11 mouse cellular contexts compared by ENCODE assay signal in genomic region chr19:44746541-44747024, GRCm38 (mm10). TPM values are rescaled to one million over a fixed set of nuclear protein-coding genes. Genes with fewer than 3 reads are reported as not detected.
DNase-seq lines count a peak whose midpoint lies in the region; ATAC-seq and TF ChIP-seq lines count a peak whose summit lies in the region.
"Had no signal": no experiment of that assay in that cellular context is flagged by ENCODE, and none has a peak within 500 bp of the region (broad histone marks: within the 10 kb centered on the region; RNA-seq: fewer than 3 reads in every experiment).

No protein-coding gene starts in this region.

- H3K4me1 ChIP-seq in stomach, embryonic 14.5 days (ENCODE audit: control insufficient read depth, insufficient read depth, low read length): peaks cover 6% of the 10 kb centered on the region; the same call in 1 of the 2 replicates
- no peaks in the 10 kb centered on the region for H3K4me1 ChIP-seq in stomach, postnatal 0 days (replicated peaks; ENCODE audit: control insufficient read depth, insufficient read depth)
- H3K4me1 ChIP-seq in neural tube, embryonic 15.5 days: peaks cover 25% of the 10 kb centered on the region

- H3K36me3 ChIP-seq in stomach, embryonic 14.5 days (ENCODE audit: control insufficient read depth, insufficient read depth, low read length): no peaks in the 10 kb centered on the region
- no peaks in the 10 kb centered on the region for H3K36me3 ChIP-seq in stomach, postnatal 0 days (ENCODE audit: control insufficient read depth, insufficient read depth, low read length)
- H3K36me3 ChIP-seq in neural tube, embryonic 15.5 days: no peaks in the 10 kb centered on the region

- TF ChIP-seq CTCF in stomach, postnatal 0 days (IDR thresholded peaks at IDR 0.05; ENCODE audit: low read depth): no peak

- H3K4me2 ChIP-seq in stomach, embryonic 14.5 days (replicated peaks; ENCODE audit: low read depth, low read length): no peak overlapping the region
- no peak overlapping the region for H3K4me2 ChIP-seq in stomach, postnatal 0 days (replicated peaks; ENCODE audit: low read depth)
- H3K4me2 ChIP-seq in neural tube, embryonic 15.5 days: peak overlapping the region; percentile 52

- no peak for ATAC-seq in stomach, embryonic 14.5 days (ENCODE audit: insufficient number of reproducible peaks, insufficient read depth, low FRiP score, low read depth)
- ATAC-seq in stomach, postnatal 0 days (ENCODE audit: low FRiP score, low TSS enrichment): no peak
- peak; percentile 39; the same call in 1 of the 2 replicates for ATAC-seq in neural tube, embryonic 15.5 days (ENCODE audit: low FRiP score)
- ATAC-seq in monocyte, adult 5-6 weeks (replicated peaks; ENCODE audit: insufficient number of reproducible peaks, low FRiP score, low TSS enrichment, poor library complexity, severe bottlenecking): no peak

- peak overlapping the region; percentile 5; the same call in 1 of the 2 replicates for H3K4me3 ChIP-seq in stomach, embryonic 14.5 days (ENCODE audit: low read depth, low read length)
- H3K4me3 ChIP-seq in stomach, postnatal 0 days (ENCODE audit: low read depth, low read length): no peak overlapping the region
- peak overlapping the region; percentile 31 for H3K4me3 ChIP-seq in neural tube, embryonic 15.5 days (replicated peaks)

- DNase-seq in cerebellum, postnatal 10 days: peak; percentile 40 to 51
- no peak for DNase-seq in cerebellum, postnatal 25 days
- DNase-seq in stomach, postnatal 0 days (ENCODE audit: low spot score): no peak
- DNase-seq in kidney, postnatal 25 days: peak; percentile 56 to 84
- DNase-seq in layer of hippocampus, adult 9-11 months: no peak
- DNase-seq: adrenal gland, postnatal 10 days; spleen, adult 18-20 months had no signal

- under 1% methylated on average over 41 of the region's 42 CpGs for WGBS in stomach, embryonic 14.5 days
- WGBS in stomach, postnatal 0 days: 2% methylated on average over 39 of the region's 42 CpGs
- under 1% methylated on average over 42 of the region's 42 CpGs for WGBS in neural tube, embryonic 15.5 days

- H3K9ac ChIP-seq in stomach, embryonic 14.5 days (replicated peaks; ENCODE audit: low read depth, low read length): no peak overlapping the region
- H3K9ac ChIP-seq in stomach, postnatal 0 days (ENCODE audit: low read length): no peak overlapping the region
- H3K9ac ChIP-seq in neural tube, embryonic 15.5 days (replicated peaks): 0 out of 2 replicates have a peak overlapping the region, but pooled peaks have one; percentile 0

- no peak overlapping the region for H3K27ac ChIP-seq in stomach, embryonic 14.5 days (ENCODE audit: low read length)
- H3K27ac ChIP-seq in stomach, postnatal 0 days (replicated peaks): no peak overlapping the region
- peak overlapping the region; percentile 75 for H3K27ac ChIP-seq in neural tube, embryonic 15.5 days (replicated peaks)
- H3K27ac ChIP-seq: macrophage had no signal

- no peak for TF ChIP-seq EP300 in stomach, postnatal 0 days (optimal IDR thresholded peaks at IDR 0.05)

- H3K9me3 ChIP-seq in stomach, embryonic 14.5 days (ENCODE audit: control insufficient read depth, low read depth, low read length): no peaks in the 10 kb centered on the region
- H3K9me3 ChIP-seq in stomach, postnatal 0 days (ENCODE audit: control insufficient read depth, low read length): no peaks in the 10 kb centered on the region
- no peaks in the 10 kb centered on the region for H3K9me3 ChIP-seq in neural tube, embryonic 15.5 days (replicated peaks)

- peaks cover 76% of the 10 kb centered on the region for H3K27me3 ChIP-seq in stomach, embryonic 14.5 days (ENCODE audit: control insufficient read depth, insufficient read depth, low read length)
- peaks cover 18% of the 10 kb centered on the region for H3K27me3 ChIP-seq in stomach, postnatal 0 days (ENCODE audit: control insufficient read depth, insufficient read depth, low read length)
- peaks cover 92% of the 10 kb centered on the region for H3K27me3 ChIP-seq in neural tube, embryonic 15.5 days (replicated peaks)

RNA-seq across cellular contexts. Expression of gene Pax2, which starts 9.3 kb away (rescaled TPM):
- polyA plus RNA-seq in stomach, embryonic 14.5 days (2014; fragmentation: Nextera tagmentation; extraction: Ambion mirVana): not detected in 2 replicates
- polyA plus RNA-seq in stomach, postnatal 0 days (2015; fragmentation: Nextera tagmentation; extraction: Ambion mirVana): 0.05 TPM in 1 of 2 replicates, not detected in the other
- 16.5 and 20.5 TPM in 2 replicates for polyA plus RNA-seq in neural tube, embryonic 15.5 days (2015; fragmentation: Nextera tagmentation; extraction: Ambion mirVana)
- total RNA-seq in monocyte, adult 5-6 weeks (2017): not detected in 3 replicates
- total RNA-seq: adrenal gland, postnatal 10 days had no signal
- polyA plus RNA-seq: macrophage had no signal

Comparison
In these comparisons a context has a peak if more than half of its experiments do, and no peak if none do; other contexts are left out.
1. DNase-seq: peak in cerebellum, postnatal 10 days (2 of 2) and kidney, postnatal 25 days (2 of 2); none in cerebellum, postnatal 25 days (0 of 2), stomach, postnatal 0 days (single experiment) and layer of hippocampus, adult 9-11 months (single experiment).
2. RNA of gene Pax2, which starts 9.3 kb away (polyA plus RNA-seq): 16.5 to 20.5 TPM in neural tube, embryonic 15.5 days; not detected in stomach, embryonic 14.5 days and 0.05 TPM in stomach, postnatal 0 days; every median in the first group is over 10 times any median in the second.